Mouse (Mus musculus): ENCODE measurements around the gene Olfr310. TPM values are rescaled to one million over a fixed set of nuclear protein-coding genes. Genes with fewer than 3 reads are reported as not detected.

Gene Olfr310
- not detected in 2 replicates for polyA plus RNA-seq (2014; fragmentation: Nextera tagmentation; extraction: Ambion mirVana)

DNA sequence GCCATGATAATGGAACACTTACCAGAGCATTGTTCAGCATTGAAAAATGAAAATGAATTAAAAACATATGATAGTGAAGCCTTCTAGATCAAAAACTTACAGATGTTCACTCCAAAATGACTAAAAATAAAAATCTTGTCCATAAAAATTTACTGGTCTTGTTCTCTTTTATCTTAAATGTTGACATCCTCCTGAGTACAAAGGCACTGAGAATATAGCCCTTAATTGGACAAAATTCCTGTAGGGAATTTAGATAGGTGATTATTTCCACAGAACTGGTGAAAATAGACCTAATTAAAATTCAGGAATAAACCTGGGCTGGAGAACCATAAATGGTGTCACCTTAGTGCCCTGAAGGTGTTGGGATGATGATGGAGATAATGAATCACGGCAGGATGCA is at the start of gene Olfr310:
Gene Olfr310, minus strand, starts transcription at position 101 of the 400 bp plus-strand sequence.
- H3K36me3 ChIP-seq (ENCODE audit: control insufficient read depth, insufficient read depth, low read length) = no peaks in the 10 kb centered on the region
- WGBS (ENCODE audit: insufficient replicate concordance) = 57% methylated on average over 1 of the region's 1 CpGs

DNA sequence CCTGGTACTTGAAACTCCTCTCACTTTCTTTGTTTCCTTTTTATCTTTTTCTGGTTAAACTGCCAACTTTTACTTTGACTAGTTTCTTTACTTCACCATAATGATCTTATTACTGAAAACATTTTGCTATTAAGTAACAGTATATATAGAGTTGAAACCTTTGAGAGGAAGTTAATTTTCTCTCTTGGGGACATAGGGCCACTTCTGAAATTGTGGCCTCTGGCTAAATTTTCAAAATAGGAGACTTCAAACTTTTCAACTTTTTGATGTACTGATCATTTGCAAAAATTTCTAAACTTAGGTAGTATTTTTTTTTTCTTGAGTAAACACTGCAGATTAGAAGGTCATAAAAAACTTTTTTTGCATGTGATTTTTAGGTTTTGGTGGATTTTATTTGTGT is 48.6 kb upstream of the Olfr310 start, which contains the start of gene Olfr308:
Gene Olfr308, minus strand, starts transcription at position 101 of the 400 bp plus-strand sequence.
- no peaks in the 10 kb centered on the region for H3K36me3 ChIP-seq (ENCODE audit: control insufficient read depth, insufficient read depth, low read length)
- ATAC-seq (replicated peaks; ENCODE audit: insufficient number of reproducible peaks, low FRiP score, low TSS enrichment) = no peak

More for the DNA sequence above, at the start of gene Olfr310:
- Histone ChIP-seq H3K4me3 (ENCODE audit: low read depth, low read length) (no peak within 1 kb of the TSS), H3K27ac (ENCODE audit: low read depth, low read length) (no peak within 1 kb of the TSS), H3K9ac (ENCODE audit: low read depth, low read length) (no peak within 1 kb of the TSS), H3K9me3 (replicated peaks; ENCODE audit: control insufficient read depth, low read length) (no peaks in the 10 kb centered on the region), H3K4me1 (ENCODE audit: control insufficient read depth, insufficient read depth, low read length) (no peaks in the 10 kb centered on the region), H3K4me2 (no peak within 1 kb of the TSS), H3K27me3 (ENCODE audit: control insufficient read depth, insufficient read depth, low read length) (no peaks in the 10 kb centered on the region)
- ATAC-seq (replicated peaks; ENCODE audit: insufficient number of reproducible peaks, low FRiP score, low TSS enrichment) = no peak

DNA sequence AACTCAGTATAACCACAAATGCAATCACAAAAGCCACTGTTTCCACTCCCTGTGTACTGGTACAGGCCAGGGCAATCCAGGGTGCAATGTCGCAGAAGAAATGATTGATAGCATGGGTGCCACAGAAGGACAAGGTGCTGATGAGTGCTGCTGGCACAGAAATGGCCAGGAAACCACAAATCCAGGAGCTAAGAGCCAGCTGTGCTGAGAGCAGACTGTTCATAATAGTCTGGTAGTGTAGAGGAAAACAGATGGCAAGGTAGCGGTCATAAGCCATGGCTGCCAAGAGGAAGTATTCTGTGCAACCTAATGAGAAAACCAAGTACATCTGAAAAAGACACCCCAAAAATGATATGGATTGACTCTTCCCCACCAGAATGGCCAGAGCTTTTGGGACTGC is 44.4 kb upstream of the Olfr310 start:
- no peaks in the 10 kb centered on the region for H3K4me1 ChIP-seq (ENCODE audit: control insufficient read depth, insufficient read depth, low read length)
- H3K27me3 ChIP-seq (ENCODE audit: control insufficient read depth, insufficient read depth, low read length) = no peaks in the 10 kb centered on the region
- no peak overlapping the region for H3K9ac ChIP-seq (ENCODE audit: low read depth, low read length)
- no peaks in the 10 kb centered on the region for H3K9me3 ChIP-seq (replicated peaks; ENCODE audit: control insufficient read depth, low read length)
- ATAC-seq (replicated peaks; ENCODE audit: insufficient number of reproducible peaks, low FRiP score, low TSS enrichment) = no peak
- no peak overlapping the region for H3K4me3 ChIP-seq (ENCODE audit: low read depth, low read length)
- no peak overlapping the region for H3K4me2 ChIP-seq
- 81% methylated on average over 2 of the region's 2 CpGs for WGBS (ENCODE audit: insufficient replicate concordance)
- H3K27ac ChIP-seq (ENCODE audit: low read depth, low read length) = no peak overlapping the region
- H3K36me3 ChIP-seq (ENCODE audit: control insufficient read depth, insufficient read depth, low read length) = no peaks in the 10 kb centered on the region

More for the DNA sequence above, 48.6 kb upstream of the Olfr310 start, which contains the start of gene Olfr308:
- no peak within 1 kb of the TSS for H3K4me3 ChIP-seq (ENCODE audit: low read depth, low read length)
- H3K9ac ChIP-seq (ENCODE audit: low read depth, low read length) = no peak within 1 kb of the TSS
- H3K9me3 ChIP-seq (replicated peaks; ENCODE audit: control insufficient read depth, low read length) = no peaks in the 10 kb centered on the region
- no peaks in the 10 kb centered on the region for H3K4me1 ChIP-seq (ENCODE audit: control insufficient read depth, insufficient read depth, low read length)
- no peaks in the 10 kb centered on the region for H3K27me3 ChIP-seq (ENCODE audit: control insufficient read depth, insufficient read depth, low read length)
- no peak within 1 kb of the TSS for H3K4me2 ChIP-seq
- no peak within 1 kb of the TSS for H3K27ac ChIP-seq (ENCODE audit: low read depth, low read length)

DNA sequence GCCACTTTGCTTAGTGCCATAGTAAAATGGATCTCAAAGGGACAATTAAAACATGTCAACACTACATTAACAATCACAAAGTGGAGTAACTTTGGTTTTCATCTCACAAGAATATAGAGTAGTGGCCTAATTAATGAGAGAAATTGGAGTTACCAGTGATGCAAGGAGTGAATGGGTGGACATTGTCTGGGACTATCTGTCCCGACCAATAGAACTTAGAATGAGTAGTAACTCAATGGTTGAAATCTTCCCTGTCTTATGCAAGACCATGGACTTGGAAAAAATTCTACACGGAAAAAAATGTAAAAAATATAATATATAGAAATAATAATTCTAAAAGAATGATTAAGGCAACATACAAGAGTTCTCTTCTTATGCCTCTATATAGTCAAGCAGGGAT is 36.6 kb upstream of the Olfr310 start, which contains the start of gene Olfr309:
Gene Olfr309, minus strand, starts transcription at position 101 of the 400 bp plus-strand sequence.
- Histone ChIP-seq H3K9me3 (replicated peaks; ENCODE audit: control insufficient read depth, low read length) (no peaks in the 10 kb centered on the region), H3K9ac (ENCODE audit: low read depth, low read length) (no peak within 1 kb of the TSS), H3K4me1 (ENCODE audit: control insufficient read depth, insufficient read depth, low read length) (no peaks in the 10 kb centered on the region), H3K4me3 (ENCODE audit: low read depth, low read length) (no peak within 1 kb of the TSS), H3K36me3 (ENCODE audit: control insufficient read depth, insufficient read depth, low read length) (no peaks in the 10 kb centered on the region), H3K27ac (ENCODE audit: low read depth, low read length) (no peak within 1 kb of the TSS), H3K27me3 (ENCODE audit: control insufficient read depth, insufficient read depth, low read length) (no peaks in the 10 kb centered on the region), H3K4me2 (no peak within 1 kb of the TSS)
- WGBS (ENCODE audit: insufficient replicate concordance) = 63% methylated on average over 2 of the region's 2 CpGs
- ATAC-seq (replicated peaks; ENCODE audit: insufficient number of reproducible peaks, low FRiP score, low TSS enrichment) = no peak

DNA sequence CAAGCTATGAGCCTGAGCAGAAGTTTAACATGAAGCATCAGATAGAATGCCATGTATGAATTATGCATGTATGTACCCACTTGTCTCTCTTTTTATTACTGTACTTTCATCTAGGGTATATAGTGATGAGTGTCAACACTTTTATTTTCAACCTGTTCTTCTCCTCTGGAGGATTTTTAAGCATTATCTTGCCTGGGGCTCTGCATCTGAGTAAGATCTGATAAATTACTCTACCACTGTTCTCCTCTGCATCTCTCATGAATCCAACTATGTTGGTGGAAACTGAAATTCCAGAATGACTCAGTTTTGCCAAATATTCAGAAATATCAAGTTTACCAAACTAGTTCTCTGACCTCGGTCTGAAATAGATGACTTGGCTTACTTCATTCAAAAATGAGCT is 30.8 kb downstream of the Olfr310 start, which contains the start of gene Vmn2r76:
Gene Vmn2r76, minus strand, starts transcription at position 101 of the 400 bp plus-strand sequence.
- WGBS (ENCODE audit: insufficient replicate concordance) = 72% methylated on average over 1 of the region's 1 CpGs
- H3K4me3 ChIP-seq (ENCODE audit: low read depth, low read length) = no peak within 1 kb of the TSS
- H3K9me3 ChIP-seq (replicated peaks; ENCODE audit: control insufficient read depth, low read length) = no peaks in the 10 kb centered on the region
- H3K9ac ChIP-seq (ENCODE audit: low read depth, low read length) = no peak within 1 kb of the TSS
- H3K27me3 ChIP-seq (ENCODE audit: control insufficient read depth, insufficient read depth, low read length) = no peaks in the 10 kb centered on the region
- H3K4me1 ChIP-seq (ENCODE audit: control insufficient read depth, insufficient read depth, low read length) = no peaks in the 10 kb centered on the region
- ATAC-seq (replicated peaks; ENCODE audit: insufficient number of reproducible peaks, low FRiP score, low TSS enrichment) = no peak
- no peaks in the 10 kb centered on the region for H3K36me3 ChIP-seq (ENCODE audit: control insufficient read depth, insufficient read depth, low read length)
- no peak within 1 kb of the TSS for H3K4me2 ChIP-seq
- no peak within 1 kb of the TSS for H3K27ac ChIP-seq (ENCODE audit: low read depth, low read length)

Small RNA genes within 50 kb of the gene (microRNA-seq; reads per million reads assigned to microRNA genes)
- not detected for gene Gm23192 (ENCODE audit: borderline number of aligned reads)

Other genes starting within 250 kb of the Olfr310 start
- not detected in 2 replicates for gene Vmn2r75, start 105.4 kb downstream of the Olfr310 start, polyA plus RNA-seq (2014; fragmentation: Nextera tagmentation; extraction: Ambion mirVana)
- gene Vmn2r76, start 30.9 kb downstream of the Olfr310 start, polyA plus RNA-seq (2014; fragmentation: Nextera tagmentation; extraction: Ambion mirVana) = not detected in 2 replicates
- not detected in 2 replicates for gene Olfr309, start 36.5 kb upstream of the Olfr310 start, polyA plus RNA-seq (2014; fragmentation: Nextera tagmentation; extraction: Ambion mirVana)
- not detected in 2 replicates for gene Olfr308, start 48.5 kb upstream of the Olfr310 start, polyA plus RNA-seq (2014; fragmentation: Nextera tagmentation; extraction: Ambion mirVana)
- gene Olfr307, start 60.4 kb upstream of the Olfr310 start, polyA plus RNA-seq (2014; fragmentation: Nextera tagmentation; extraction: Ambion mirVana) = not detected in 2 replicates
- gene Olfr305, start 89.8 kb upstream of the Olfr310 start, polyA plus RNA-seq (2014; fragmentation: Nextera tagmentation; extraction: Ambion mirVana) = not detected in 2 replicates
- gene Olfr304, start 109.5 kb upstream of the Olfr310 start, polyA plus RNA-seq (2014; fragmentation: Nextera tagmentation; extraction: Ambion mirVana) = not detected in 2 replicates
- not detected in 2 replicates for gene Olfr303, start 120.6 kb upstream of the Olfr310 start, polyA plus RNA-seq (2014; fragmentation: Nextera tagmentation; extraction: Ambion mirVana)
- not detected in 2 replicates for gene Olfr301, start 126.7 kb upstream of the Olfr310 start, polyA plus RNA-seq (2014; fragmentation: Nextera tagmentation; extraction: Ambion mirVana)
- gene Olfr299, start 182.7 kb upstream of the Olfr310 start, polyA plus RNA-seq (2014; fragmentation: Nextera tagmentation; extraction: Ambion mirVana) = not detected in 2 replicates
- gene Olfr298, start 215.3 kb upstream of the Olfr310 start, polyA plus RNA-seq (2014; fragmentation: Nextera tagmentation; extraction: Ambion mirVana) = not detected in 2 replicates
- gene Olfr297, start 242.8 kb upstream of the Olfr310 start, polyA plus RNA-seq (2014; fragmentation: Nextera tagmentation; extraction: Ambion mirVana) = not detected in 2 replicates